Mouse (Mus musculus) MEL (cell line): ENCODE results near the gene Dab2. TPM values are rescaled to one million over a fixed set of nuclear protein-coding genes. Genes with fewer than 3 reads are reported as not detected.

Source experiments
- DNase-seq: peaks from one replicate; pipeline ENCODE4 v3.0.0; 2011; ENCODE audit warnings: low read depth, low spot score
- H3K27ac ChIP-seq: 2 replicates; pipeline ENCODE4 v1.5.1; 2012; ENCODE audit warnings: low read depth, mild to moderate bottlenecking, control low read depth, low read length, moderate library complexity; ENCODE audit not compliant: control insufficient read depth
- H3K27me3 ChIP-seq, 2 experiments: fragments of 150-350 bp in 1 of 2; sonication (generic) in 1 of 2; 2 replicates each; pipeline ENCODE4 v1.6.1; 2012; ENCODE audit warnings: low read length in 2 of 2, mild to moderate bottlenecking in 2 of 2, improper control_type of control experiment in 1 of 2, moderate library complexity in 1 of 2; ENCODE audit not compliant: insufficient read depth in 2 of 2, control insufficient read depth in 1 of 2
- H3K36me3 ChIP-seq, 2 experiments: 2 replicates each; pipeline ENCODE4 v1.6.1; 2012 to 2014; ENCODE audit warnings: low read length in 2 of 2, improper control_type of control experiment in 1 of 2, inconsistent platforms in 1 of 2, mild to moderate bottlenecking in 1 of 2; ENCODE audit not compliant: insufficient read depth in 2 of 2, control insufficient read depth in 1 of 2
- H3K4me1 ChIP-seq, 2 experiments: fragments of 150-350 bp in 1 of 2; sonication (generic) in 1 of 2; 2 replicates each; pipeline ENCODE4 v1.6.1; 2012; ENCODE audit warnings: low read length in 2 of 2, improper control_type of control experiment in 1 of 2, mild to moderate bottlenecking in 1 of 2; ENCODE audit not compliant: insufficient read depth in 2 of 2, control insufficient read depth in 1 of 2
- H3K4me3 ChIP-seq, 2 experiments: fragments of 150-350 bp in 1 of 2; sonication (generic) in 1 of 2; 2 replicates each; pipeline ENCODE4 v1.5.1; 2012; ENCODE audit warnings: low read depth in 2 of 2, low read length in 2 of 2, mild to moderate bottlenecking in 2 of 2, moderate library complexity in 2 of 2, control low read depth in 1 of 2, improper control_type of control experiment in 1 of 2; ENCODE audit not compliant: control insufficient read depth in 1 of 2, insufficient read depth in 1 of 2
- H3K79me2 ChIP-seq: 2 replicates; pipeline ENCODE4 v1.6.1; 2012; ENCODE audit warnings: mild to moderate bottlenecking, low read length, moderate library complexity; ENCODE audit not compliant: control insufficient read depth, poor library complexity, insufficient read depth
- H3K9ac ChIP-seq: 2 replicates; pipeline ENCODE4 v1.6.1; 2012; ENCODE audit warnings: low read depth, mild to moderate bottlenecking, control low read depth, low read length, moderate library complexity; ENCODE audit not compliant: control insufficient read depth, poor library complexity, severe bottlenecking
- H3K9me3 ChIP-seq: fragments of 150-350 bp; sonication (generic); replicated peaks from 2 replicates; pipeline ENCODE4 v1.6.1; 2012; ENCODE audit warnings: mild to moderate bottlenecking, low read length, improper control_type of control experiment, moderate library complexity; ENCODE audit not compliant: insufficient read depth
- CHD1 ChIP-seq: IDR thresholded peaks from 2 replicates; pipeline ENCODE4 v1.6.1; 2012; ENCODE audit warnings: low read depth, mild to moderate bottlenecking, inconsistent platforms, low read length, improper control_type of control experiment
- CTCF ChIP-seq, 3 experiments: IDR thresholded peaks in 2 of 3; conservative IDR thresholded peaks in 1 of 3; 2 replicates each; pipeline ENCODE4 v1.5.1; 2011 to 2012; ENCODE audit warnings: low read length in 3 of 3, low read depth in 2 of 3, mild to moderate bottlenecking in 2 of 3, improper control_type of control experiment in 1 of 3, inconsistent platforms in 1 of 3, mixed read lengths in 1 of 3, moderate library complexity in 1 of 3; ENCODE audit not compliant: control insufficient read depth in 1 of 3, insufficient read depth in 1 of 3, poor library complexity in 1 of 3, severe bottlenecking in 1 of 3
- E2F4 ChIP-seq: IDR thresholded peaks from 2 replicates; pipeline ENCODE4 v1.6.1; 2011; ENCODE audit warnings: low read depth, low read length, improper control_type of control experiment, borderline replicate concordance
- ELF1 ChIP-seq: IDR thresholded peaks from 2 replicates; pipeline ENCODE4 v1.6.1; 2014; ENCODE audit warnings: low read depth, mild to moderate bottlenecking, inconsistent platforms, low read length, improper control_type of control experiment, moderate library complexity
- EP300 ChIP-seq, 2 experiments: IDR thresholded peaks; 2 replicates each; pipeline ENCODE4 v1.6.1; 2011; ENCODE audit warnings: improper control_type of control experiment in 2 of 2, low read length in 2 of 2, low read depth in 1 of 2, mild to moderate bottlenecking in 1 of 2
- ETS1 ChIP-seq: IDR thresholded peaks from 2 replicates; pipeline ENCODE4 v1.6.1; 2012; ENCODE audit warnings: low read depth, mild to moderate bottlenecking, inconsistent platforms, low read length, improper control_type of control experiment, moderate library complexity
- GABPA ChIP-seq: IDR thresholded peaks from 2 replicates; pipeline ENCODE4 v1.6.1; 2012; ENCODE audit warnings: low read depth, mild to moderate bottlenecking, inconsistent platforms, low read length, improper control_type of control experiment, moderate library complexity
- GATA1 ChIP-seq: IDR thresholded peaks from 2 replicates; pipeline ENCODE4 v1.6.1; 2011; ENCODE audit warnings: low read depth, low read length, improper control_type of control experiment
- HCFC1 ChIP-seq: IDR thresholded peaks from 2 replicates; pipeline ENCODE4 v1.6.1; 2012; ENCODE audit warnings: low read depth, mild to moderate bottlenecking, inconsistent platforms, low read length, improper control_type of control experiment, moderate library complexity
- MAX ChIP-seq: IDR thresholded peaks from 2 replicates; pipeline ENCODE4 v1.6.1; 2011; ENCODE audit warnings: low read length, improper control_type of control experiment
- MAZ ChIP-seq: IDR thresholded peaks from 2 replicates; pipeline ENCODE4 v1.6.1; 2012; ENCODE audit warnings: low read depth, mild to moderate bottlenecking, inconsistent platforms, low read length, improper control_type of control experiment
- MEF2A ChIP-seq: IDR thresholded peaks from 2 replicates; pipeline ENCODE4 v1.6.1; 2014; ENCODE audit warnings: low read depth, mild to moderate bottlenecking, inconsistent platforms, low read length, improper control_type of control experiment; ENCODE audit not compliant: poor library complexity, insufficient replicate concordance, severe bottlenecking; ENCODE audit errors: extremely low read depth
- MXI1 ChIP-seq: IDR thresholded peaks from 2 replicates; pipeline ENCODE4 v1.6.1; 2011; ENCODE audit warnings: mild to moderate bottlenecking, low read depth, low read length, improper control_type of control experiment
- MYC ChIP-seq: IDR thresholded peaks from 2 replicates; pipeline ENCODE4 v1.6.1; 2011; ENCODE audit warnings: low read depth, mild to moderate bottlenecking, low read length, improper control_type of control experiment, moderate library complexity
- NELFE ChIP-seq: IDR thresholded peaks from 2 replicates; pipeline ENCODE4 v1.6.1; 2011; ENCODE audit warnings: low read depth, low read length, improper control_type of control experiment
- POLR2A ChIP-seq, 2 experiments: IDR thresholded peaks; 2 replicates each; pipeline ENCODE4 v1.6.1; 2011 to 2012; ENCODE audit warnings: low read length in 2 of 2, mild to moderate bottlenecking in 2 of 2, control low read depth in 1 of 2, improper control_type of control experiment in 1 of 2, low read depth in 1 of 2, moderate library complexity in 1 of 2; ENCODE audit not compliant: control insufficient read depth in 1 of 2, insufficient read depth in 1 of 2, poor library complexity in 1 of 2
- RAD21 ChIP-seq: IDR thresholded peaks from 2 replicates; pipeline ENCODE4 v1.6.1; 2011; ENCODE audit warnings: mild to moderate bottlenecking, low read depth, low read length, improper control_type of control experiment
- SIN3A ChIP-seq: IDR thresholded peaks from 2 replicates; pipeline ENCODE4 v1.6.1; 2012; ENCODE audit warnings: low read length, improper control_type of control experiment, inconsistent platforms
- SMC3 ChIP-seq: IDR thresholded peaks from 2 replicates; pipeline ENCODE4 v1.6.1; 2011; ENCODE audit warnings: low read depth, low read length, improper control_type of control experiment
- TAL1 ChIP-seq: IDR thresholded peaks from 2 replicates; pipeline ENCODE4 v1.6.1; 2012; ENCODE audit warnings: mild to moderate bottlenecking, inconsistent platforms, low read length, moderate library complexity, mixed read lengths
- ZC3H11A ChIP-seq: IDR thresholded peaks from 2 replicates; pipeline ENCODE4 v1.6.1; 2012; ENCODE audit warnings: low read depth, mild to moderate bottlenecking, inconsistent platforms, low read length, improper control_type of control experiment
- polyA plus RNA-seq, 2 experiments: library from polyadenylated mRNA; stranded (reverse) in 1 of 2; unstranded in 1 of 2; fragments of >175 nt in 1 of 2; fragments of >200 nt in 1 of 2; gene quantifications; 2 replicates each; pipeline versions ENCODE4 v1.2.1 to v1.2.4; 2012; ENCODE audit warnings: low replicate concordance in 2 of 2, low read depth in 1 of 2; ENCODE audit not compliant: insufficient read length in 2 of 2, insufficient read depth in 1 of 2, missing spikeins in 1 of 2
- total RNA-seq: library from RNA; depleted of rRNA; stranded (reverse); fragments of 300-350 nt; gene quantifications from 2 replicates; pipeline ENCODE4 v1.2.3, GENCODE M21; 2012

The Dab2 gene
- total and polyA plus RNA-seq, 3 experiments = not detected

GRCm38 (mm10) chr15:6468845-6469244 lies 169.3 kb downstream of the Dab2 start:
- peak; percentile 30 for DNase-seq
- Histone ChIP-seq H3K4me1 (no peaks in the 10 kb centered on the region), H3K79me2 (no peaks in the 10 kb centered on the region), H3K9ac (no peak overlapping the region), H3K27ac (no peak overlapping the region), H3K4me3 (no peak overlapping the region), H3K27me3 (peaks cover 2 to 3% of the 10 kb centered on the region in 2 experiments; a peak in 3 of 4 replicates), H3K36me3 (no peaks in the 10 kb centered on the region), H3K9me3 (no peaks in the 10 kb centered on the region)
- no peak for TF ChIP-seq TAL1
- no peak for TF ChIP-seq MYC
- no peak for TF ChIP-seq SIN3A
- peak; percentile 70 for TF ChIP-seq SMC3
- no peak for TF ChIP-seq HCFC1
- no peak for TF ChIP-seq POLR2A (IDR thresholded peaks at IDR 0.05; ENCODE audit: control insufficient read depth in 1 of 2, insufficient read depth in 1 of 2, low read depth in 1 of 2, low read length in 2 of 2, poor library complexity in 1 of 2)
- peak; percentile 39 for TF ChIP-seq RAD21
- TF ChIP-seq E2F4 = no peak
- no peak for TF ChIP-seq GABPA
- TF ChIP-seq ZC3H11A = 0 out of 2 replicates have a peak, but pooled peaks have one; percentile 28
- no peak for TF ChIP-seq ETS1
- no peak for TF ChIP-seq NELFE
- no peak for TF ChIP-seq MEF2A
- TF ChIP-seq MAZ = no peak
- no peak for TF ChIP-seq ELF1
- TF ChIP-seq GATA1 = no peak
- no peak for TF ChIP-seq CHD1
- TF ChIP-seq EP300 (IDR thresholded peaks at IDR 0.05; ENCODE audit: low read depth in 1 of 2, low read length in 2 of 2) = no peak
- peak in 1 of 3 experiments; percentile 49; a peak in 2 of 6 replicates for TF ChIP-seq CTCF (IDR thresholded peaks at IDR 0.05 in 2 of 3, conservative IDR thresholded peaks at IDR 0.05 in 1 of 3; ENCODE audit: control insufficient read depth in 1 of 3, insufficient read depth in 1 of 3, low read depth in 2 of 3, low read length in 3 of 3, poor library complexity in 1 of 3, severe bottlenecking in 1 of 3)

- Histone ChIP-seq H3K4me1 (no peaks in the 10 kb centered on the region), H3K27me3 (peaks cover 2 to 3% of the 10 kb centered on the region in 2 experiments; a peak in 3 of 4 replicates), H3K27ac (no peak overlapping the region), H3K79me2 (no peaks in the 10 kb centered on the region), H3K9ac (no peak overlapping the region), H3K4me3 (no peak overlapping the region), H3K9me3 (no peaks in the 10 kb centered on the region), H3K36me3 (no peaks in the 10 kb centered on the region)
- no peak for DNase-seq
- TF ChIP-seq MXI1 = no peak
- no peak for TF ChIP-seq CHD1
- no peak for TF ChIP-seq MAX
Measured at GRCm38 (mm10) chr15:6469384-6469783, 169.8 kb downstream of the Dab2 start.
